Mouse (Mus musculus) urinary bladder, postnatal 0 days (tissue): ENCODE results near the gene Usp53. TPM values are rescaled to one million over a fixed set of nuclear protein-coding genes. Genes with fewer than 3 reads are reported as not detected.

Source experiments
- microRNA-seq: library from miRNA; unstranded; fragments of <30 nt; microRNA quantifications from one replicate; pipeline ENCODE4, GENCODE M21; 2016
- polyA plus RNA-seq: library from polyadenylated mRNA; unstranded; fragments of >200 nt; fragmentation: Nextera tagmentation; extraction: Ambion mirVana; gene quantifications from 2 replicates; pipeline ENCODE4 v1.2.1, GENCODE M21; 2015

The Usp53 gene
- polyA plus RNA-seq, result 10.5 and 11.1 TPM in 2 replicates

DNA sequence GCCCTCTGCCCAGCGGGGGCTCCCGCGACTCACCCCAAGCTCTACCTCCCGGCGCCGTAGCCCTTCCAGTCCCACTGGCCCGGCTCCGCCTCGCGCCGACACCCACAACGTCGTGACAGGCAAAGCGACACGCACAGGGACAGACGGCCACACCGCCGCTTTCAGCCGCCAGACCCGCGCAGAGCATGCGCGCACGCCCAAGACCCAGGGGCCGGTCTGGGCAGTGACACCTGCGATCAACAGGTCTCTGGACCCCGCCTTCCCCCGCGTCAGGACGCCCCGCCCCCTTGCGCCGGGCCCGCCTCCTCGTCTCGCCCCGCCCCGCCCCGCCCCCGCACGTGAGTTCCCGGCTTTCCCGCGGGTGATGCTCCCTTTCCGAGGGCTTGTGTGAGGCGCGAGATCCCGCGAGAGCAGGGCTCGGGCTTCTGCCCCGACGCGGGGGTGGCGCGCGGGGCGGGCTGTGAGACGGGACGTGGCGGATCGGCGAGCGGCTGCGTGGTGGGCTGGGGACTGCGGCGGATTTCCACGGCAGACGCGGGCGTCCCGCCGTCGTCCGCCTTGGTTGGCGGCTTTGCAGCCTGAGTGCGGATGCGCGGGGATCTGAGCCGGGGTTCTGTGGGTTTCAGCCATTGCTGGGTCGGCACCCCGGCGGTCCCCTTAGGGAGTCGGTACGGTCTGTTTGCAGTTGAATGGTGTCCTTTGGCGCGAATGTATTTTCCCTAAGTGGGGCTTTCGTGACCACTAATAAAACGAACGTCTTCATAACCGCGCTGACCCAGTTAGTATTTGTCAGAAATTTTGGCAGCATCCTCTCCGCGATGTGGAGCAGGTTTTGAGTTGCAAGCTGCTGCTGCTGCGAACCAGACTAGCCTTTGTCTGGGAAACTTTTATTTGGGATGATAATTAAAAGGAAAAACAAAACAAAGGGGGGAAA is at the start of gene Usp53:
Gene Usp53, minus strand, starts transcription at position 262 of the 934 bp plus-strand sequence.

DNA sequence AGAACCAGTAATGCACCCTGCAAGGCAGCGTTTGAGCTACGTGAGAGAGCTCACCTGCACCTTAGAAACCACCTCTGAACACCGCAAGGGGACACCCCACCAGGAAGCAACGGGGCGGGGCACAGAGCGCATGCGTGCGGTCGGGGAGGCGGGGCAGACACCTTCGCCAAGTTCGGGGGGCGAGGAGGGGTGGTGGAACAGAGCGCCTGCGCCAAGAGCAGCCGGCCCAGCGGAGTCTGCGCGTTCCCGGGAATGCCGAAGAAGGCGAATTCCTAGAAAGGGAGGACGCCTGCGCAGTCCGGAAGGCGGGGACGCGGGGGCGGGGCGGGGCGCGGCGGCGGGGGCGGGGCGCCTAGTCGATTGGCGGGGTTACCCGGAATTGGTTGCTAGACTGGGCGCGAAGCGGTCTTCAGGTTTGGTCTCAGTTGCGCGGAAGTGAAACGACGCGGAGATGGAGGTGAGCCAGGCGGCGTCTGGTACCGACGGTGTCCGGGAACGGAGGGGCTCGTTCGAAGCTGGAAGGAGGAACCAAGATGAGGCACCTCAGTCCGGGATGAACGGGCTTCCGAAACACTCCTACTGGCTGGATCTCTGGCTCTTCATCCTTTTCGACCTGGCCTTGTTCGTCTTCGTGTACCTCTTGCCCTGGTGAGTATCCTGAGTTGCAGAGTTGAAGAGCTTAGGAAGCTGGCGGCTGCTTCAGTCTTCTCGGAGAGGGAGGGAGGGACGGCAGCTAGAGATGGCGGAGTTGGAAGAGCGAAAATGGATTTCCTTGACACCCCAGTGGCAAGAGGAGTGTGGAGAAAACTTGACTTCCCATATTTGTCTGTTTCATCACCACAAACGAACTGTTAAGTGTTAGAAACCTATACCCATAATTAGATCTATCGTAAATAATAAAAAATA is 60.0 kb downstream of the Usp53 start, which contains the start of gene 1810037I17Rik:
Gene 1810037I17Rik, plus strand, starts transcription at position 195 of the 906 bp plus-strand sequence.

DNA sequence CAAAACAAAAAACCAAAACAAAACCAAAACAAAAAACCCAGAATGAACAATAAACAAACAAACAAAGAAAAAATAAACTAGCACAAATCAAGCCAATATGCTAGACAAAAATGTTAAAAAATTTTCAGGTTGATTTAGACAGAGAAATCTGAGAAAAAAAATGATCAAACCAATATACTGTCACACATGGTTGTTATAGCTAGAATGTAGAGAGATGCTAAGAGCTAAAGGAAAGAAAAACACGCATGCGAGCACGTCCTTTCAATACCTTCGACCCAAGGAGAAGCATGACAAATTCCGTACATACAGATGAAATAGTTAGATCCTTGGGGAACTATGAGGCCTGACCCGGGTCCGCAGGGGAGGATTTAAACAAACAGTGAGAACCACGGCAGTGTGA is 65.0 kb downstream of the Usp53 start, which contains the start of gene Gm10959:
Gene Gm10959, minus strand, starts transcription at position 101 of the 400 bp plus-strand sequence.

DNA sequence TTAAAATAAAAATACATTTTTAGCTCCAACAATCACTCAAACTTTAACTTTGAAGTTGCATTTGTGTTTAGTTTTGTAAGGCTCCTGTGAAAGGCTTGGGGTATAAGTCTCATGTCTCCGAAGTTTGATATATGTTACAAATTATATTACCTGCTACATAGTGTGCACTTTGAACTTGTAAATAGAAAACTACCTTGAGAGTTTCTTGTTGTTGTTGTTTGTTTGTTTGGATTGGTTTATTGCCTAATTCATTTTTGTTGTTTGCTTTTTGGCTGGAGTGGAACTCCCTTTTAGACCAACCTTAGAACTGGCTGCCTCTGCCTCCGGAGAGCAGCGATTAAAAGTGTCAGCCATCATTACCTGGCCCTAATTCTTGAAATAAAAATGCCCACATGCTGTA is 89.5 kb downstream of the Usp53 start, which contains the start of gene Fabp2:
Gene Fabp2, plus strand, starts transcription at position 301 of the 400 bp plus-strand sequence.

Small RNAs within 50 kb of the gene (microRNA-seq; reads per million reads assigned to microRNA genes)
- not detected for gene Gm22066

Other genes starting within 250 kb of the Usp53 start
- gene Fabp2, start 89.4 kb downstream of the Usp53 start, polyA plus RNA-seq, result 0.17 and 0.35 TPM in 2 replicates
- not detected in 2 replicates for gene Gm10959, start 65.2 kb downstream of the Usp53 start, polyA plus RNA-seq
- gene 1810037I17Rik, start 60.3 kb downstream of the Usp53 start, polyA plus RNA-seq, result 235 and 268 TPM in 2 replicates
- 0.11 TPM in 1 of 2 replicates, not detected in the other for gene Myoz2, start 50.5 kb upstream of the Usp53 start, polyA plus RNA-seq